ENCODE assay signal across 8 mouse cellular contexts in the genomic region with DNA sequence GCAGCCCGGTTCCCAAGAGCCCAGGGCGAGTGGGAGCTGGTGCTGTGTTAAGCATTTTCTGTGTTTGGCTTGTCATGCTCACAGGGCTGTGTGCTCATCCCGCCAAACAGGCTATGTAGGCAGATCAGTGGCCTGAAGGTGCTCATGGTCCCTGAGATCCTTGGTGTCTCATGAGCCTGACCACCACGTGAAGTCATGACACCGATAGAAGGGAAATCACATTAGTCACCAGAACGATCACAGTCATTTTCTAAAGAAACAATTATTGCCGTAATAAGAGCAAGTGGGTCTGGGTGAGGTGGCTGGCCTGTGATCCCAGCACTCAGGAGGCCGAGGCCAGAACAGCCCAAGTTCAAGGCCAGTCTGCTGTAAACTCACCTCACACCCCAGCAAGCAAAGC. TPM values are rescaled to one million over a fixed set of nuclear protein-coding genes. Genes with fewer than 3 reads are reported as not detected.
A peak's percentile ranks its signal among the peaks of the same experiment; 100 is the strongest.
DNase-seq lines count a peak whose midpoint lies in the region; ATAC-seq and TF ChIP-seq lines count a peak whose summit lies in the region.

No protein-coding gene starts in this region.

- H3K4me2 ChIP-seq in forebrain, embryonic 12.5 days = no peak overlapping the region
- no peak overlapping the region for H3K4me2 ChIP-seq in intestine, embryonic 16.5 days (ENCODE audit: low read depth, low read length)
- no peak overlapping the region for H3K4me2 ChIP-seq in neural tube, embryonic 15.5 days

- no peak for DNase-seq in lung, adult 2 months
- no peak for DNase-seq in lung, postnatal 4 days
- DNase-seq in spleen, adult 18-20 months = no peak
- no peak for DNase-seq in left cerebral cortex, adult 8-10 months (ENCODE audit: low spot score in 2 of 2)

- peak overlapping the region; percentile 79; the same call in 1 of the 2 replicates for H3K27ac ChIP-seq in forebrain, embryonic 12.5 days
- H3K27ac ChIP-seq in intestine, embryonic 16.5 days (ENCODE audit: low read length) = peak overlapping the region; percentile 60
- peak overlapping the region; percentile 54 for H3K27ac ChIP-seq in neural tube, embryonic 15.5 days (replicated peaks)

- TF ChIP-seq CTCF in lung, adult 2 months (IDR thresholded peaks at IDR 0.05; ENCODE audit: insufficient read depth, low read length) = no peak

- H3K36me3 ChIP-seq in forebrain, embryonic 12.5 days (replicated peaks) = 0 out of 2 replicates have a peak, but pooled peaks cover 4% of the 10 kb centered on the region
- no peaks in the 10 kb centered on the region for H3K36me3 ChIP-seq in intestine, embryonic 16.5 days (ENCODE audit: control insufficient read depth, insufficient read depth, low read length)
- H3K36me3 ChIP-seq in neural tube, embryonic 15.5 days = peaks cover 18% of the 10 kb centered on the region

- H3K27me3 ChIP-seq in forebrain, embryonic 12.5 days = peaks cover 47% of the 10 kb centered on the region
- no peaks in the 10 kb centered on the region for H3K27me3 ChIP-seq in intestine, embryonic 16.5 days (replicated peaks; ENCODE audit: control insufficient read depth, insufficient read depth, low read length)
- H3K27me3 ChIP-seq in neural tube, embryonic 15.5 days (replicated peaks) = no peaks in the 10 kb centered on the region

- H3K9ac ChIP-seq in forebrain, embryonic 12.5 days = no peak overlapping the region
- H3K9ac ChIP-seq in intestine, embryonic 16.5 days (ENCODE audit: low read depth, low read length) = no peak overlapping the region
- no peak overlapping the region; the same call in 1 of the 2 replicates for H3K9ac ChIP-seq in neural tube, embryonic 15.5 days (replicated peaks)

- no peak for ATAC-seq in forebrain, embryonic 12.5 days (ENCODE audit: low FRiP score)
- ATAC-seq in intestine, embryonic 16.5 days = no peak
- no peak for ATAC-seq in neural tube, embryonic 15.5 days (ENCODE audit: low FRiP score)
- no peak for ATAC-seq in megakaryocyte-erythroid progenitor cell, adult 5-6 weeks (replicated peaks; ENCODE audit: low FRiP score, low TSS enrichment, poor library complexity, severe bottlenecking)

- H3K4me1 ChIP-seq in lung, adult 2 months (ENCODE audit: control insufficient read depth, insufficient read depth, low read length) = peaks cover 46% of the 10 kb centered on the region
- peaks cover 33% of the 10 kb centered on the region for H3K4me1 ChIP-seq in forebrain, embryonic 12.5 days
- peaks cover 48% of the 10 kb centered on the region for H3K4me1 ChIP-seq in intestine, embryonic 16.5 days (ENCODE audit: control insufficient read depth, insufficient read depth, low read length)
- peaks cover 32% of the 10 kb centered on the region for H3K4me1 ChIP-seq in neural tube, embryonic 15.5 days

- 0 out of 2 replicates have a peak, but pooled peaks have one; percentile 7 for TF ChIP-seq POLR2A in lung, adult 2 months (IDR thresholded peaks at IDR 0.05; ENCODE audit: borderline replicate concordance, extremely low read depth, low read depth, low read length)

- no peaks in the 10 kb centered on the region for H3K9me3 ChIP-seq in forebrain, embryonic 12.5 days
- no peaks in the 10 kb centered on the region for H3K9me3 ChIP-seq in intestine, embryonic 16.5 days (ENCODE audit: control insufficient read depth, low read length)
- H3K9me3 ChIP-seq in neural tube, embryonic 15.5 days (replicated peaks) = no peaks in the 10 kb centered on the region

- WGBS in lung, adult 2 months = 32% methylated on average over 8 of the region's 8 CpGs
- 58% methylated on average over 8 of the region's 8 CpGs for WGBS in forebrain, embryonic 12.5 days
- WGBS in intestine, embryonic 16.5 days = 33% methylated on average over 8 of the region's 8 CpGs
- WGBS in neural tube, embryonic 15.5 days = 40% methylated on average over 8 of the region's 8 CpGs

- no peak overlapping the region for H3K4me3 ChIP-seq in lung, adult 2 months (replicated peaks; ENCODE audit: extremely low read depth, low read depth, low read length)
- no peak overlapping the region for H3K4me3 ChIP-seq in forebrain, embryonic 12.5 days (replicated peaks)
- no peak overlapping the region for H3K4me3 ChIP-seq in intestine, embryonic 16.5 days (ENCODE audit: low read length)
- no peak overlapping the region for H3K4me3 ChIP-seq in neural tube, embryonic 15.5 days (replicated peaks)

RNA-seq across cellular contexts. Expression of gene Fam129b, which starts 31.5 kb away (rescaled TPM):
- polyA plus RNA-seq in lung, adult 2 months (2012; rRNA removed) = 205 and 224 TPM in 2 replicates
- polyA plus RNA-seq in forebrain, embryonic 12.5 days (2016; fragmentation: Nextera tagmentation; extraction: Ambion mirVana) = 24.6 and 27.3 TPM in 2 replicates
- 35.4 and 37.8 TPM in 2 replicates for polyA plus RNA-seq in intestine, embryonic 16.5 days (2015; fragmentation: Nextera tagmentation; extraction: Ambion mirVana)
- 30.7 and 34.7 TPM in 2 replicates for polyA plus RNA-seq in neural tube, embryonic 15.5 days (2015; fragmentation: Nextera tagmentation; extraction: Ambion mirVana)
- 10 to 100 TPM; 24.7 to 31.8 (median 28.4) TPM for total RNA-seq in left cerebral cortex, adult 8-10 months (2022)
- 9.0 and 16.3 TPM in 2 replicates for total RNA-seq in megakaryocyte-erythroid progenitor cell, adult 5-6 weeks (2014; fragmentation: Nextera tagmentation)
- total RNA-seq in megakaryocyte-erythroid progenitor cell, adult 5-6 weeks (2017) = 13.8 TPM in 2 replicates

RNA-seq across cellular contexts. Expression of gene Rpl12, which starts 53.9 kb away (rescaled TPM):
- polyA plus RNA-seq in lung, adult 2 months (2012; rRNA removed) = 190 and 241 TPM in 2 replicates
- polyA plus RNA-seq in forebrain, embryonic 12.5 days (2016; fragmentation: Nextera tagmentation; extraction: Ambion mirVana) = 115 and 128 TPM in 2 replicates
- polyA plus RNA-seq in intestine, embryonic 16.5 days (2015; fragmentation: Nextera tagmentation; extraction: Ambion mirVana) = 141 and 162 TPM in 2 replicates
- 104 and 116 TPM in 2 replicates for polyA plus RNA-seq in neural tube, embryonic 15.5 days (2015; fragmentation: Nextera tagmentation; extraction: Ambion mirVana)
- 100 to 1,000 TPM; 114 to 127 (median 119) TPM for total RNA-seq in left cerebral cortex, adult 8-10 months (2022)
- 3,260 and 3,361 TPM in 2 replicates for total RNA-seq in megakaryocyte-erythroid progenitor cell, adult 5-6 weeks (2014; fragmentation: Nextera tagmentation)
- total RNA-seq in megakaryocyte-erythroid progenitor cell, adult 5-6 weeks (2017) = 3,030 and 3,103 TPM in 2 replicates

RNA-seq across cellular contexts. Expression of gene Lrsam1, which starts 54.0 kb away (rescaled TPM):
- 17.4 and 18.4 TPM in 2 replicates for polyA plus RNA-seq in lung, adult 2 months (2012; rRNA removed)
- polyA plus RNA-seq in forebrain, embryonic 12.5 days (2016; fragmentation: Nextera tagmentation; extraction: Ambion mirVana) = 16.6 and 18.2 TPM in 2 replicates
- polyA plus RNA-seq in intestine, embryonic 16.5 days (2015; fragmentation: Nextera tagmentation; extraction: Ambion mirVana) = 6.8 and 7.8 TPM in 2 replicates
- polyA plus RNA-seq in neural tube, embryonic 15.5 days (2015; fragmentation: Nextera tagmentation; extraction: Ambion mirVana) = 22.0 and 23.5 TPM in 2 replicates
- 10 to 100 TPM; 37.5 to 44.2 (median 38.6) TPM for total RNA-seq in left cerebral cortex, adult 8-10 months (2022)
- 5.1 and 12.6 TPM in 2 replicates for total RNA-seq in megakaryocyte-erythroid progenitor cell, adult 5-6 weeks (2014; fragmentation: Nextera tagmentation)
- total RNA-seq in megakaryocyte-erythroid progenitor cell, adult 5-6 weeks (2017) = 6.3 and 7.9 TPM in 2 replicates
